Mouse (Mus musculus): ENCODE results near the gene Cenpi. TPM values are rescaled to one million over a fixed set of nuclear protein-coding genes. Genes with fewer than 3 reads are reported as not detected.

Cenpi gene
- 10.1 and 11.8 TPM in 2 replicates for polyA plus RNA-seq (2015; fragmentation: Nextera tagmentation; extraction: Ambion mirVana)

DNA sequence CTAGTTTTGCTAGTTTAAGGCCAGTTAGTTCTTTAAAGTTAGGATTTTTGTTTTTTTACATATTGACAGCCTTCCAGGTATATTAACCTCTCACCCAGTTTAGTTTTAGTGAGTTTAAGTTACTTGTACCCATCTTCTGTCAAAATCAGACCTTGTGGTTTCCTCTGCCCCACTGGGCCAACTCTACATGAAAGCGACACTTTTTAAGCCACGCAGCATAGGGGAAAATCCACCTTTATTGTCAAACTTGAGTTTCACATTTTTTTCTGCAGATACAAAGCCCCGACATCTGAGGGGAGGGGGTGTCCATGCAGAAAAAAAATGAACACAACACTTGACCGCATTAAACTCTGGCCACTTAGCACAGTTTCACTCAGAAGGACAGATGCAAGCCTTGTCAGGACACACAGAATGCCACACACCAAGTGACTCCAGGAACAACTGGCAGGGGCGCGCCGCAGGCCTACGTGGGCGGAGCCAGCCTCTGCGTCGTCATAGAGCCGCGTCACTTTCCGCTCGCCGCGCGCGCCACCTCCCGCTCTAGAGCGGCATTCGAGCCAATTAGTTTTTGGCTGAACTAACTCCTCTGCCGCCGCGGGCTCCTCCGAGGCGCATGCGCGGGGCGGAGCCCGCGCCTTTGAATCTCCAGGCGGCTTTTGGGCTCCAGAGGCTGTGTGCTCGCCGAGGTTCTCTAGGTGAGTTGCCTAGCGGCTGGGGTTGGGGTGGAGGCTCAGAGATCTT, at the start of gene Cenpi:
TSS of gene Cenpi (plus strand) at position 551 of the 741 bp plus-strand sequence.
- Histone ChIP-seq H3K9me3 (no peaks in the 10 kb centered on the region), H3K36me3 (peaks cover 3% of the 10 kb centered on the region; the same call in 1 of the 2 replicates), H3K9ac (replicated peaks) (peak within 1 kb of the TSS; percentile 46), H3K4me2 (replicated peaks) (peak within 1 kb of the TSS; percentile 55), H3K27ac (no peak within 1 kb of the TSS), H3K4me1 (replicated peaks) (peaks cover 5% of the 10 kb centered on the region; the same call in 1 of the 2 replicates), H3K4me3 (replicated peaks) (peak within 1 kb of the TSS; percentile 42), H3K27me3 (no peaks in the 10 kb centered on the region)
- ATAC-seq, result peak; percentile 96
- 34% methylated on average over 36 of the region's 36 CpGs for WGBS

DNA sequence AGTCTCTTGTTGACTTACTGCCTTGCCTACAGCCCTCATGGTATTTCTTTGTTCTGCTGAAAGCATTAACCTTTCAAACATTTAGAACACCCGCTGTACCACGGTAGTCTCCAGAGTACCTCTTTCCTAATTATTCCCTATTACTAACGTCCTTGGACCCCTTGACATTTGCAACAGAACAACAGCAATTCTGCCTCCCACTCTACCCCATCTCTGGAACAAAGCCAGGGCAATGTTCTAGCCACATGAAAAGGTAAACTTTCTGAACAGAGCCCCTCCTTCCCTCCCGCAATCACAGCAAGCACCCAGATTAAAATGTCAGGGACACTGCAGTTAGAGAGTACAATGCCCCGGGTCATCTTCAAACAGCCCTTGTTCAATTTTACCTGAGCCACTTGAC, 46.7 kb upstream of the Cenpi start:
- Histone ChIP-seq H3K9me3 (no peaks in the 10 kb centered on the region), H3K27me3 (peaks cover 5% of the 10 kb centered on the region; the same call in 1 of the 2 replicates), H3K4me3 (replicated peaks) (no peak overlapping the region), H3K4me1 (replicated peaks) (no peaks in the 10 kb centered on the region), H3K36me3 (no peaks in the 10 kb centered on the region), H3K27ac (no peak overlapping the region), H3K4me2 (replicated peaks) (no peak overlapping the region), H3K9ac (replicated peaks) (no peak overlapping the region)
- ATAC-seq, result no peak
- 44% methylated on average over 5 of the region's 5 CpGs for WGBS

DNA sequence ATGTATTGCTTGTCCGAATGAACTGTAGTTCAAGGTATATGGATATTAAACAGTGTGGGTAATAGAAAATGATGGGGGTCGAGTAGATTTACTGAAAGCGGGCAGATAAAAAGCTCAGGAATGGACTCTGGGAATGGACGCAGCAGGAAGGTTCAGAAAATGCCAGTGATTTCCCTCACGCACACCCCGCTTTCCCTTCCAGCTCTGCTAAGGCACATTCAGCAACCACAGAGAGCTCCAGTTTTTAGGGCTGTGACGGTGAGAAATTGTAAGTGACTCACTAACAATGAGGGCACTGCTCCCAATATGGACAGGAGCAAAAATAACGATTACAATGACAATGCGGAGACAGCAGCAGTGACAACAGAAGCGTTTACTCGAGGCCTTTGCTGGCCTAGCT, 45.8 kb upstream of the Cenpi start:
- Histone ChIP-seq H3K4me1 (replicated peaks) (no peaks in the 10 kb centered on the region), H3K4me2 (replicated peaks) (no peak overlapping the region), H3K27ac (no peak overlapping the region), H3K9ac (replicated peaks) (no peak overlapping the region), H3K9me3 (no peaks in the 10 kb centered on the region), H3K4me3 (replicated peaks) (no peak overlapping the region), H3K27me3 (peaks cover 5% of the 10 kb centered on the region; the same call in 1 of the 2 replicates), H3K36me3 (no peaks in the 10 kb centered on the region)
- ATAC-seq, result 0 out of 2 replicates have a peak, but pooled peaks have one; percentile 34
- WGBS, result 74% methylated on average over 11 of the region's 11 CpGs

DNA sequence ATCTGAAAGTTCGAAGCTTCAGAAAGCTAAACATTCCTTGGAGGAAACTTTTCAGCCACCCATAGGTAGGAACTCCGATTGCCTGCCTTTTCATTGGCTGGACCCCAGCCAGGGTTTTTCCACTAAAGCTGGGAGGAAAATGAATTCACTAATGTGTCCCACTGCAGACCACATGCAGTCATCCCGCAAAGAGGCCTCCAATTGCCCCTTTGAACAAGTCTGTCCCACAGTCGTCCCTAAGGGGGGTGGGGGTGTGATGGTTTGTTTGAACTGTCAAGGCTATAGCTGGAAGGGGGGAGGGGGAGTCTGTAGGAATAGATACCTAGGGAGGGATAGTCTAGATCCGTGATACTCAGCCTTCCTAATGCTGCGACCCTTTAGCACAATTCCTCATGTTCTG, 32.2 kb upstream of the Cenpi start:
- Histone ChIP-seq H3K27me3 (no peaks in the 10 kb centered on the region; the same call in 1 of the 2 replicates), H3K36me3 (no peaks in the 10 kb centered on the region), H3K9me3 (no peaks in the 10 kb centered on the region), H3K4me2 (replicated peaks) (0 out of 2 replicates have a peak overlapping the region, but pooled peaks have one; percentile 53), H3K9ac (replicated peaks) (no peak overlapping the region), H3K4me3 (replicated peaks) (no peak overlapping the region), H3K27ac (no peak overlapping the region), H3K4me1 (replicated peaks) (0 out of 2 replicates have a peak, but pooled peaks cover 3% of the 10 kb centered on the region)
- 36% methylated on average over 6 of the region's 6 CpGs for WGBS
- ATAC-seq, result peak; percentile 41; the same call in 1 of the 2 replicates

DNA sequence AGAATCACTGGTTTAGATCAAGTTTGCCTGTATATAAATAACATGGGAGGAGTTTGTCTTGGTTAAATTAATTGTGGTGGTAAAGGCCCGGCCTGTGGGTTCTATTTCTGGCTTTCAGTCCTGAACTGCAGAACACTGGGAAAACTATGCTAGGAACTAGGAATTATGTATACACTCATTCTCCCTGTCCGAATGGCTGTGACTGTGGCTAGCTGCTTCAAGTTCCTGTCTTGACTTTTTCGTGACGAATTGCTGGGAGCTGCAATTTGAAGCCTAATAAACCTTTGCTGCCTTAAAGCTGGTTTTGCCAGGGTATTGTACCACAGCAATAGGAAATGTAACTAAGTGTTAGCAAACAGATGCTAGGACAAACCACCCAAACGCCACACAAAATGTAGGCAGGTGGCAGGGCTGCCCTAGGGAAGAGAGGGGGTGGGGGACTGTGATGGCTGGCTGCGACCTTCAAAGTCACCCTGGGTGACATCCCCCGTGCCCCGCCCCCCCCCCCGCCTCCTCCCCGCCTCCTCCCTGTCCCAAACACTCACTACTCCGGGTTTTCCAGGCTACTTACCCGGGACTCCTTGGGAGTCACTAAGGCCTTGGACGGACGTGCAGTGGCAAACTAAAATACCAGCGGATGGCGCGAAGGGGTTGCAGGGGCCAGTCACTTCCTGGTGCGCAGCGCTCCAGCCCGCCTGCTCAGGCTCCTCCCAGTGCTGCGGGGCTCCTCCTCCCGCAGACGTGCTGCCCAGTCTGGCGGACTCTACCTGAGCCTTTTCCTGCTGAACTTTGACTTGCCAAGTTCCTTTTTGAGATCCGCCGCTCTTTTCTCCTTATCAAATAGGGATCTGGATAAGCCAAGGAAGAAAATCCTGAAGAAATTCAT, 31.4 kb upstream of the Cenpi start, which contains the start of gene Trmt2b:
TSS of gene Trmt2b (minus strand) at position 710 of the 886 bp plus-strand sequence.
- Histone ChIP-seq H3K36me3 (no peaks in the 10 kb centered on the region), H3K4me1 (replicated peaks) (0 out of 2 replicates have a peak, but pooled peaks cover 3% of the 10 kb centered on the region), H3K9me3 (no peaks in the 10 kb centered on the region), H3K27me3 (no peaks in the 10 kb centered on the region; the same call in 1 of the 2 replicates), H3K27ac (no peak within 1 kb of the TSS; the same call in 1 of the 2 replicates), H3K9ac (replicated peaks) (peak within 1 kb of the TSS; percentile 36), H3K4me2 (replicated peaks) (peak within 1 kb of the TSS; percentile 53), H3K4me3 (replicated peaks) (peak within 1 kb of the TSS; percentile 40)
- WGBS, result 31% methylated on average over 13 of the region's 26 CpGs
- peak; percentile 90 for ATAC-seq

DNA sequence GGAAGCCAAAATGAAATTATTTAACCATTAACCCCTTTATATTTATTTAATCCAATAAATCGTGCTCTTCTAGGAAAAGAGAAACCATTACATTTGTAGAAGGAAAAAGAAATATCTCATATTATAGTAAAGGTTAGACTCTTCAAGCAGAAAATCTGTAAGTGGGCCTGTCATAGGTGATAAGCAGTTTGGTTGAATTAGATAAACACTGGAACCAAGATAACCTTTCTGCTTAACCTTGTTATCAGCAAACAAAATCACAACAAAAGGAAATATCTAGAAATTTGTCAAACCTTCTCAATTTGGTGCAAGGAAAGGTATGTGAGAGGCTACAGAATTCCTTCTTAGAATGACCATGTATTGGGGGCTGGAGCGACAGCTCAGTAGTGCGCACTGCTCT, 27.4 kb upstream of the Cenpi start:
- H3K4me3 ChIP-seq (replicated peaks), result no peak overlapping the region
- no peaks in the 10 kb centered on the region for H3K36me3 ChIP-seq
- no peak overlapping the region for H3K9ac ChIP-seq (replicated peaks)
- 0 out of 2 replicates have a peak, but pooled peaks cover 3% of the 10 kb centered on the region for H3K4me1 ChIP-seq (replicated peaks)
- no peaks in the 10 kb centered on the region; the same call in 1 of the 2 replicates for H3K27me3 ChIP-seq
- 82% methylated on average over 3 of the region's 3 CpGs for WGBS
- H3K9me3 ChIP-seq, result no peaks in the 10 kb centered on the region
- no peak overlapping the region for H3K4me2 ChIP-seq (replicated peaks)
- H3K27ac ChIP-seq, result no peak overlapping the region
- no peak for ATAC-seq

DNA sequence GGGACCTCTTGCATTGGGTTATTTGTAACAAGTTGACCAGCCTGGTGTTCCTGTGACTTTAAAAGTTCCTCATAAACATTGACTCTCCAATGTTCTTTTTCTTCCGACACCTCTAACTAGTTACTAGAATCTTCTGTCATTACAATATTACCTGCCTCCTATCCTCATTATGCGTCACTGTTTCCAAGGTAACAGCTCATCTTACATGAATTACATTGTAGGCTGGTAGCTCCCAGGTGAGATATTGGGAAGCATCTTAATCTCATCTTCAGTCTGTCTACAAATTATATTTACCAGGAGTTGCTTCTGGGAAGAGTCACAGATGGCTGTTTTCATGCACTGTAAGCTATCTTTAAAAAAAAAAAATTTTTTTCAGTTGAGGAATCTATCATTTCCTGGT, 22.8 kb upstream of the Cenpi start:
- H3K4me1 ChIP-seq (replicated peaks), result no peaks in the 10 kb centered on the region
- no peak overlapping the region for H3K9ac ChIP-seq (replicated peaks)
- H3K4me2 ChIP-seq (replicated peaks), result no peak overlapping the region
- 85% methylated on average over 2 of the region's 2 CpGs for WGBS
- peaks cover 6% of the 10 kb centered on the region; the same call in 1 of the 2 replicates for H3K27me3 ChIP-seq
- H3K36me3 ChIP-seq, result no peaks in the 10 kb centered on the region
- H3K4me3 ChIP-seq (replicated peaks), result no peak overlapping the region
- H3K27ac ChIP-seq, result no peak overlapping the region
- ATAC-seq, result no peak
- H3K9me3 ChIP-seq, result no peaks in the 10 kb centered on the region

DNA sequence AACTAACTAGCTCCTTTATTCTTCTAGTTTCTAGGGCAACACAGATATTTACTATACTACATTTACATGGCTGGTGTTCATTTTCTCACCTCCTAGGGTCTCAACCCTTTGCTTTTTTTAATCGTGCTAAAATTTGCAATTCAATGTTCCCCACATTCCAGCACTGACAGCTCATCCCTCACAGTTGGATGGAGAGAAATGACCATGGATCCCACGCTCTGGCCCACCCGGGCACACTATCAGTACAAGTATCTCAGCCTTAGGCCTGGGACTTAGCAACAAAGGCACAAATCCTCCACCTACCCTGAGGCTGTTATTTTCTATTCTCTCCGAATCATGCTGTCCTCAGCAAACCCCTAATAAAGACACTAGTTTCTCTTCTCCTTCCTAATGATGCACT, 22.1 kb upstream of the Cenpi start:
- 0 out of 2 replicates have a peak, but pooled peaks have one; percentile 34 for ATAC-seq
- Histone ChIP-seq H3K4me1 (replicated peaks) (no peaks in the 10 kb centered on the region), H3K27ac (no peak overlapping the region), H3K27me3 (peaks cover 8% of the 10 kb centered on the region; the same call in 1 of the 2 replicates), H3K4me2 (replicated peaks) (no peak overlapping the region), H3K36me3 (no peaks in the 10 kb centered on the region), H3K9me3 (no peaks in the 10 kb centered on the region), H3K4me3 (replicated peaks) (no peak overlapping the region), H3K9ac (replicated peaks) (no peak overlapping the region)
- WGBS, result 43% methylated on average over 4 of the region's 4 CpGs

DNA sequence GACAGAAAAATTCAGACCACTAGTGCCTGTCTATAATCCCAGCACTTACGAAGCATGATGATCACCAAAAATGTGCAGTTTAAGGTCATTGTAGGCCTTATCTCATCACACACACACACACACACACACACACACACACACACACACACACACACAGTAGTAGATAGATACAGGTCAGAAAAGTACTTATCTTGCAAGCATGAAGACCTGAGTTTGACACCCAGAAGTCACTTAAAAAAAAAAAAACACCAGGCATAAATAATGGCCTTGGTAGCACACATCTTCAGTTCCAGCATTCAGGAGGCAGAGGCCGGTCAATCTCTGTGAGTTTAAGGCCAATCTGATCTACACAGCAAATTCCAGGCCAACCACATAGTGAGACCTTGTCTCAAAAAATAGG, 20.6 kb upstream of the Cenpi start:
- Histone ChIP-seq H3K27me3 (peaks cover 15% of the 10 kb centered on the region; the same call in 1 of the 2 replicates), H3K9ac (replicated peaks) (no peak overlapping the region), H3K4me2 (replicated peaks) (no peak overlapping the region), H3K9me3 (no peaks in the 10 kb centered on the region), H3K4me3 (replicated peaks) (no peak overlapping the region), H3K27ac (no peak overlapping the region), H3K36me3 (no peaks in the 10 kb centered on the region), H3K4me1 (replicated peaks) (no peaks in the 10 kb centered on the region)
- 93% methylated on average over 2 of the region's 2 CpGs for WGBS
- no peak for ATAC-seq

DNA sequence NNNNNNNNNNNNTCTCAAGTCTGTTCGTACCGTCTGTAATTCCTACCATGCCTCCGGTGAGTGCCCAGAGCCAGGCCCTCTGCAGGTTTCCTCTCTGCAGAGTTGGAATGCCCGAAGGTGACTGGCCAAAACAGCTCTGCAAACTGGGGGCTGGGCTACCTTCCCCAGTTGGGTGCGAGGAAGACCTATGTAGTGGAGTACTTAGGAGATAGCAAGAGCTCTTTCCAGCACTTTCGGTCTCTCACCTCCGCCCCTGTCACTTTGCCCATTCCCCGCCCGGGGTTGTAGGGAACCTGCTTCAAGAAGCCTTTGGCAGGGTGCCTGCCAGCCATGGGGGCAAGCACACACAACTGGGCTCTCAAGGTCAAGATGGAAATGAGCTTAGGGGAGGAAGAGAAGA, 11.6 kb upstream of the Cenpi start:
- ATAC-seq, result peak; percentile 61
- no peaks in the 10 kb centered on the region for H3K36me3 ChIP-seq
- H3K4me3 ChIP-seq (replicated peaks), result peak overlapping the region; percentile 56
- H3K4me2 ChIP-seq (replicated peaks), result peak overlapping the region; percentile 57
- 0 out of 2 replicates have a peak, but pooled peaks cover 10% of the 10 kb centered on the region for H3K27me3 ChIP-seq
- peak overlapping the region; percentile 73 for H3K9ac ChIP-seq (replicated peaks)
- H3K4me1 ChIP-seq (replicated peaks), result 0 out of 2 replicates have a peak, but pooled peaks cover 8% of the 10 kb centered on the region
- H3K9me3 ChIP-seq, result no peaks in the 10 kb centered on the region
- peak overlapping the region; percentile 83 for H3K27ac ChIP-seq
- 26% methylated on average over 9 of the region's 9 CpGs for WGBS

DNA sequence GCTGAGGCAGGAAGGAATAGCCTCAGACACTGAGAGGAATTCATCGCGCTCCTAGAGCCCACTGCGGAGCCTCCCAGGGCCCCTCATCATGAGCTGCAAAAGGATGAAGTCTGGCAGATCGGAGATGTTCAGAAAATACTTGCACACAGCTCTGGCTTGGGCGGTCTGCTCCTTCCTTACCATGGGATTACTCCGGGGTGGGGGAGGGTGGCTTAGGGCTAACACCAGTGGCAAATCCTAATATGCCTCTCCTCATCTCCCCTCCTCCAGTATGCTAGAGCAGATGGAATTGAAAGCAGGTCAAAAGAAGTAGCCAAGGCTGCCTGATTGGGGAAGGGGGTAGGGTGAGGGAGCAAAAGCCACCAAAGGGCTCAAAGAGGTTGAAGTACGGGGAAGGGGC, 11.1 kb upstream of the Cenpi start:
- Histone ChIP-seq H3K27me3 (0 out of 2 replicates have a peak, but pooled peaks cover 8% of the 10 kb centered on the region), H3K4me3 (replicated peaks) (peak overlapping the region; percentile 56), H3K9me3 (no peaks in the 10 kb centered on the region), H3K36me3 (no peaks in the 10 kb centered on the region), H3K27ac (peak overlapping the region; percentile 83), H3K9ac (replicated peaks) (peak overlapping the region; percentile 73), H3K4me2 (replicated peaks) (peak overlapping the region; percentile 57), H3K4me1 (replicated peaks) (0 out of 2 replicates have a peak, but pooled peaks cover 8% of the 10 kb centered on the region)
- WGBS, result 21% methylated on average over 7 of the region's 7 CpGs
- ATAC-seq, result peak; percentile 37
